Mouse (Mus musculus) yolk sac, embryonic 10.5 days (tissue): Measurements from ENCODE around the gene 9930111J21Rik1.
"Not testable (repeated sequence)": the region's sequence is repeated elsewhere in the genome, so short reads cannot be mapped to it uniquely, and the experiment has no call there.

Experiments
- DNase-seq: peaks from one replicate; pipeline ENCODE4 v3.0.0-alpha.2; 2017; ENCODE audit warnings: low spot score

The 9930111J21Rik1 gene

DNA sequence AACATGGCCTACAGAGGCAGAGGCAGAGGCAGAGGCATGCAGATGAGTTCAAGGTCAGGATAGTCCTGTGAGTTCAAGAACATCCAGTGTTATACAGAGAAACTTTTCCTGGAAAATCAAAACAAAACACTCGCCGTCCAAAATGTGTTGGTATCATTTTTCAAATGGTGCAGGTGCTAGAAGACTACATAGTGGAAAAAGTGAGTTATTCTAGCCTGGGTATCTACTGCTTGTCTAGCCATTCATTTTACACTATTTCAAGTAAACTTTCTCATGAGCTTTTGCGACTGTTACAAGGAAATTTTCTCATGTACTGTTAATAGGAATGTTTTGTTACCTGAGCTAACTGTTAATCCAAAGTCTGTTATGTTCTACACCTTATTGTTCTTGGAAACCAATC lies 60.8 kb downstream of the 9930111J21Rik1 start:
- no peak for DNase-seq

DNA sequence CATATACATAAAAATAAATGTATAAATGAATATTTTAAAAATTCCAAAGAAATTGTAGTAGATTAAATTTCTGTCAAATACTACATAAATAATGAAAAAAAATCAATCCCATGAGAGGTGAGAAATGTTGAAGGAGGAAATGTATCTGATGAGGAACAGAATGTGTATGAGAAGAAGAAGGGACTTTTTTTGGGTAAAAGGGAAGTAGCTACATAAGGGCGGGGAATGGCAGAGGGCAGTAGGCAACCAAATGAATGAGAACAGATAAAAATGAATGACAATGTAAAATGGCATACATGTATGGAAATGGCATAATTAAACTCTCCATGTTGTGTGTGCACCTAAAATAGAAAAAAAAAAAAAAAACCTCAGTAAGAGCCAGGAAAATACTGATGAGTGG lies 65.6 kb downstream of the 9930111J21Rik1 start:
- DNase-seq: no peak

- DNase-seq: peak; percentile 56
Observed at GRCm38 (mm10) chr11:48908459-48908858, 70.7 kb downstream of the 9930111J21Rik1 start.

DNA sequence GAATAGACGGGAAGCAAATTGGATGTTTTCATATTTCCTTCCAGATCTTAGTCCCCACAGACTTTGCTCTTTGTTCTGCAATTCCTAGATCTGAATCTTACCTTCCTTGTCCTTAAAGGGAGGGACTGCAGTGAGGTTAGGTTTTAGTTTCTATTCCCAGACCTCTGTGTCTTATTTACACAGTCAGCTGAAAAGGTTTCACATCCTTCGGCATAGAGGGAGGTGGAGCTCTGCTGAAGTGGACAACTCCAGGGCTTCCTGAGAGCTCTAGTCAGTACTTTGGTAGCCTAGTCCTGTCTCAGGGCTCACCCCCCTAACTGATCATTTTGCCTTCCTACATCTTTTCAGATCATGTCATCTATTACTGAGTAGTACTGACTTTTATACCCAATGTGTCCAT lies 77.2 kb downstream of the 9930111J21Rik1 start, which contains the start of gene Gm5431:
Gene Gm5431, minus strand, starts transcription at position 194 of the 400 bp plus-strand sequence.
- no peak for DNase-seq

DNA sequence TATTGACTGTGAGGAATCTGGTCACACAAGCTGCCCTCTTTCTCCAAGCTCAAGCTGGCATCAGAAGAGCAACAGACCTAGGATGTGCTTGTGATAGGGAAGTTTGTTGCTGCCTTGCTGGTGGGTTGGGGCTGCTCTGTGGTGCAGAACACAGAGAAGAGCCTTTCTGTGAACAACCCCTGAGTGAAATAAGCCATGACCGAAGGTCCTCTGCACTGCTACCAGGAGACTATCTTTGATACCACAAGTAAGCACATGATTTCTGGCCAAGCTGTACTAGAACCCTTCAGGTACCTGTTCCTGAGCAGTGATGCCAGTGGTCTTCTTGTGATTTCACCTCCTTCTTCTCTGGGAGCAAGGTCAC lies 77.6 kb downstream of the 9930111J21Rik1 start:
- not testable (repeated sequence) for DNase-seq

- not testable (repeated sequence) for DNase-seq
Observed at GRCm38 (mm10) chr11:48900654-48901566, 78.3 kb downstream of the 9930111J21Rik1 start.

GRCm38 (mm10) chr11:48898812-48899431 lies 80.3 kb downstream of the 9930111J21Rik1 start:
- no peak for DNase-seq
